Mouse (Mus musculus) E14TG2a.4 (cell line): ENCODE data around the gene Ift172.

Experiments used
- H3K27me3 ChIP-seq: 2 replicates; pipeline ENCODE4 v1.6.1; 2014; ENCODE audit warnings: low read length, control low read depth; ENCODE audit not compliant: insufficient read depth
- H3K36me3 ChIP-seq: 2 replicates; pipeline ENCODE4 v1.6.1; 2014; ENCODE audit warnings: low read length, control low read depth; ENCODE audit not compliant: insufficient read depth
- H3K4me1 ChIP-seq: replicated peaks from 2 replicates; pipeline ENCODE4 v1.6.1; 2014; ENCODE audit warnings: low read depth, low read length, control low read depth
- H3K4me3 ChIP-seq: replicated peaks from 2 replicates; pipeline ENCODE4 v1.5.1; 2014; ENCODE audit warnings: mild to moderate bottlenecking, low read length
- H3K9me3 ChIP-seq: 2 replicates; pipeline ENCODE4 v1.6.1; 2014; ENCODE audit warnings: low read length, control low read depth
- CTCF ChIP-seq: conservative IDR thresholded peaks from 2 replicates; pipeline ENCODE4 v1.5.1; 2014; ENCODE audit warnings: low read length
- NANOG ChIP-seq: IDR thresholded peaks from 2 replicates; pipeline ENCODE4 v1.6.1; 2014; ENCODE audit warnings: borderline replicate concordance, low read length, mixed read lengths
- POU5F1 ChIP-seq: IDR thresholded peaks from 2 replicates; pipeline ENCODE4 v1.6.1; 2014; ENCODE audit warnings: low read length, borderline replicate concordance

Ift172 gene

DNA sequence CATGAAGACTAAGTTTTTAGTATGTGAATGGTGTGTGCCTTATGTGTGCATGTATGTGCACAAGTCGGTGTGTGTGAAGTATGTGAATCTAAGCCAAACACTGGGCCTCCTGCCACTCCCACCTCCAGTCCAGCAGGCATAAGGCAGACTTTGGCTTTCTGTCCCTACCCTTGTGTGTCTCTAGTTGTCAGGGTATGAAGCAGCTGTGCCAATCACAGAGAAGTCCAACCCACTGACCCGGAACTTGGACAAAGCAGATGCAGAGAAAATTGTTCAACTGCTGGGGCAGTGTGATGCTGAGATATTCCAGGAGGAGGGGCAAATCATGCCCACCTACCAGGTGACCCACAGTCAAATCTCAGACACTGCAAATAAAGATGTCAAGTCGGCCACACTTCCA, 7.1 kb upstream of the Ift172 start:
- Histone ChIP-seq H3K9me3 (no peaks in the 10 kb centered on the region), H3K36me3 (peaks cover 7% of the 10 kb centered on the region), H3K4me3 (no peak overlapping the region), H3K27me3 (peaks cover 63% of the 10 kb centered on the region), H3K4me1 (peaks cover 13% of the 10 kb centered on the region)
- no peak for TF ChIP-seq NANOG
- TF ChIP-seq POU5F1, result no peak
- no peak for TF ChIP-seq CTCF

DNA sequence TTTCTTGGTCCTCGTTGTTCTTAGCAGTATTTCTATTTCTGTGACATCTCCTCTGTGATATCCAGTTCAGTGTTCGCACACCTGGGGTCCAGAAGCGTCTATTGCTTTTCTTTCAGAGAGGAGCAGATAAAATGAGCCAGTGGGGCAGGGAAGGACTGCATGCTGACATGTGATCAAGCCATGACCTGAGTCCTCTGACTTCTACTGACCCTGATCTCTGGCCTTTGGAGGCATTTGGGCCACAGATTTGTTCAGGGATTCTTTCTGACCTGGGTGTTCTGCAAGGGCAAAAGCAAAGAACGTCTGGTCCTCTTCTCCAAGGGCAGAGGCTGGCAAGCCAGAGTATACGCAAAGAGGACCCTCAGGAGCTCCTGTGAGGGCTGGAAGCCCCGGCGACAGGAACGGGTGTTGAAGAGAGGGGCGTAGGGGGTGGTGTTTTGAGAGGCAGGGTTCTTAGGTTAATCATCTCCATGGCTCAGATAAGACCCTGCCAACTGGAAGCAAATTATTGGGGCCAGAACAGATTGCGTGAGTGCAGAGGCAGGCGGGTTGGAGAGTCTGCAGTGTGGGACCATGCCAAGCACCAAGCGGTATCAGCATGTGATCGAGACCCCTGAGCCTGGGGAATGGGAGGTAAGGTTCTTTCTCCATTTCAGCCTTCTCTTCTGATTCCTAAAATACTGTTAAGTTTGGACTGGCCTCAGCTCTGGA, 6.3 kb upstream of the Ift172 start, which contains the start of gene Gckr:
Gene Gckr (plus strand): TSS at position 397 of the 711 bp plus-strand sequence.
- no peaks in the 10 kb centered on the region for H3K9me3 ChIP-seq
- TF ChIP-seq CTCF (no peak), POU5F1 (no peak)
- H3K36me3 ChIP-seq, result peaks cover 12% of the 10 kb centered on the region
- peaks cover 13% of the 10 kb centered on the region for H3K4me1 ChIP-seq
- no peak within 1 kb of the TSS for H3K4me3 ChIP-seq
- peaks cover 58% of the 10 kb centered on the region for H3K27me3 ChIP-seq

DNA sequence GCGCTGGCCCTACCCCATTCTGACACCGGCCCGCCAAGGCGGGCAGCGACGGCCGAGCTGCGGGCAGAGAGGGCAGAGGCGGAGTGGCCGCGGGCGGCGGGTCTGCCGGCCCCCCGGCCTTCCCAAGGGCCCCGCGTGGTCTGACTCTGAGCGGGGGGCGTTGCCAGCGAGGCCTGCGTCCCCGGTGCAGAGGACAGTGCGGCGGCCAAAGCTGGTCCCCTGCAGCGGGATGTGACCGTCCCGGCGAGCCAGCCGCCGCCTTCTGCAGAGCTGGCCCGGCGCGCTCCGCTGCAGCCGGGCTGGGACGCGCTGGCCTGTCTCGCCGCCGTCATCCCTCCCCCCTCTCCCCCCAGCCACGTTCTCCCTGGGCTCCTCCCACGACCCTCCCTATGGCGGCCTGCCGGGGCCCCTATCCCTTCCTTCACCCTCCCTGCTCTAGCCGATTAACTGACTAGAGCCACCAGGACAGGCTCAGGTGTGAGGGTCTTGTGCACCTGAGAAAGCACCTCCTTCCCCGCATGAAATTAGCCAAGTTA, 4.8 kb upstream of the Ift172 start, which contains the start of gene Fndc4:
Gene Fndc4 (minus strand): TSS at position 475 of the 536 bp plus-strand sequence.
- H3K4me1 ChIP-seq, result peaks cover 22% of the 10 kb centered on the region
- H3K36me3 ChIP-seq, result peaks cover 12% of the 10 kb centered on the region
- H3K4me3 ChIP-seq, result peak within 1 kb of the TSS; percentile 88
- H3K27me3 ChIP-seq, result peaks cover 51% of the 10 kb centered on the region
- TF ChIP-seq POU5F1, result no peak
- TF ChIP-seq NANOG, result no peak
- TF ChIP-seq CTCF, result no peak
- no peaks in the 10 kb centered on the region for H3K9me3 ChIP-seq

DNA sequence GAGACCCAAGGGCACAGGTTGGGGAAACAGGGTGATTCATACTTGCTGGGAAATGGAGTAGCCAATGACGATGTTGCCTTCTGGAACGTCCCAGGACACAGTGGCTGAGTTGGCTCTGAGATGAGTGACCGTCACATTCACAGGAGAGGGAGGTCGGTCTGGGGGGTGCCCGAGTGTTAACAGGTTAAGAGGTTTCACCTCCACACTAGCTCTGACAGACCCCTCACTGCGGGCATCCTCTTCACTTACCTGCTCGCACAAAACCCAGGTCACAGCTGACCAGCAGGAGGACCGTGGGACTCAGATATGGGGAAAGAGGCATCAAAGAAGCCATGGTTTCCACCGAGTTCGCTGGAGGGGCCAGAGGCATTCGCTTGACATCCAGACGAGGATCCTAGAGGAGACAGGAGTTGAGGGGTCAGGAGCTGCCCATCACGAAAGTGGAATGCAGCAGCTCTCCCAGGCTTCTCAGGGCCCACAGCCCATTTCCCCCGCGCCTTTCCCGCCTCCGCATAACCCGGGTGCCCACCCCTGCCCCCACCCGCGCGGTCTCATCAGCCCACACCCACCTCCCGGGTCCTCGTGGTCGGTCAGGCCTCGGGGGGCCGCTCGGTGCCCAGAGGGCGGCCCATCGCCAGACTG, 4.2 kb upstream of the Ift172 start:
- Histone ChIP-seq H3K36me3 (peaks cover 12% of the 10 kb centered on the region), H3K4me3 (peak overlapping the region; percentile 88), H3K27me3 (peaks cover 46% of the 10 kb centered on the region), H3K9me3 (no peaks in the 10 kb centered on the region), H3K4me1 (peaks cover 28% of the 10 kb centered on the region)
- TF ChIP-seq POU5F1 (no peak), CTCF (no peak), NANOG (no peak)

DNA sequence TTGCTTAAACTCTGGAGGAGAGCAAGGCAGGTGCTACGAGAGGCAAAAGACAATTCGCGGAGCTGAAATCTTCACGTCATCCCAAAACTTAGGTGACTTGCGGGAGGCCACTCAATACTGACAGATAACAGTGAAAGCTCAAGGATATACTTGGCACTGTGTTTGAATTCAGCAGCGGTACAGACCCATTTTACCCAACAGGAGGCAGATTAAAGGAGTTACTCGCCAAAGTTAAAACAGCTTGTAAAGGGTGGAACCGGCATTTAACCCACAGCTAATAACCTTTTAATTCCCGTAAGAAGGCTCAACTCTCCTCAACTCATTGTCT, 409 bp upstream of the Ift172 start:
- H3K4me3 ChIP-seq, result peak overlapping the region; percentile 79

DNA sequence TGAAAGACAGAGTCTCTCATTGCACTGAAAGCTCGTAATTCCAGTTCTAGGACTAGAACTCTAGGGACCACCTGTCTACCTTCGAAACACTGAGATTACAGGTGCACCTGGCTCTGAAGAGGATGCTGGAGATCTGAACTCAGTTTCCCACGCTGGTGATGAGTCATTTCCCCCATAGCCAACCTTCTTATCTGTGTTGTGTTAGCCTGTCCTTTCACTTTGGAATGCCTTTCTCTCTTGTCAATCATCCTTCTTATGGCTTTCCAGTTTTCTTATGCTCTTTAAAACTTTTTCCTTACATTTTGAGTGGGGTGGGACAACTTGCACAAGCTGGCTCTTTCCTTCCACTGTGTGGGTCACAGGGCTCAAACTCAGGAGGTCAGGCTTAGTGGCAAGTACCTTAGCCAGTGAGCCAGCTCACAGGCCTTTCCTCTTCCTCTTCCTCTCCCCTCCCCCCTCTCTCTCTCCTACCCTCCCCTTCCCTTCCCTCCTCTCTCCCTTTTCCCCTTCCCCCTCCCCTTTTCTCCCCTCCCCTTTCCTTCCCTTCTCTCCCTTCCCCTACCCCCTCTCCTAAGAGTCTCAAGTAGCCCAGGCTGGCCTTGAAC, 1.2 kb downstream of the Ift172 start:
- H3K36me3 ChIP-seq, result peaks cover 38% of the 10 kb centered on the region
- peaks cover 24% of the 10 kb centered on the region for H3K4me1 ChIP-seq
- peak overlapping the region; percentile 79; the same call in 1 of the 2 replicates for H3K4me3 ChIP-seq
- H3K9me3 ChIP-seq, result no peaks in the 10 kb centered on the region
- H3K27me3 ChIP-seq, result peaks cover 12% of the 10 kb centered on the region
- TF ChIP-seq CTCF (no peak), POU5F1 (no peak), NANOG (no peak)

More for the DNA sequence above, 409 bp upstream of the Ift172 start:
- H3K9me3 ChIP-seq, result no peaks in the 10 kb centered on the region
- peaks cover 28% of the 10 kb centered on the region for H3K27me3 ChIP-seq
- peaks cover 35% of the 10 kb centered on the region for H3K4me1 ChIP-seq
- TF ChIP-seq NANOG (no peak), POU5F1 (no peak), CTCF (no peak)
- peaks cover 22% of the 10 kb centered on the region for H3K36me3 ChIP-seq

DNA sequence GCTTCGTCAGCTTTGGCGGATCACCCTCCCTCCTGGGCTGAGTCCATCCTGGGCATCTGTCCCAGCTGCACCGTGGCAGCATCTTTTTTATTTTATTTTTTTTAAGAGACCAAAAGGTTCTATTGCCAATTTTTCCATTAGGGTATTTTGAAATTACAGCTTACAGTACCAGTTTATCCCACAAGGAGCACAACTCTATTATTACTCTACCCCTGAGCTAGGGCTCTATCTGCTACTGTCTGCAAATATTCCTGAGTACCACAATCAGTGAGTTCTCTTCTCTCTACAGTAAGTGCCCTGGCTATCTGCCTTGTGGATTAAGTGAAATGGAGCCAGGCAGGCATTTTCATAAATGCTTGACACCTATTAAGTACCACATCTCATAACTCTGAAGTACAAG, 2.3 kb downstream of the Ift172 start:
- TF ChIP-seq POU5F1 (no peak), NANOG (no peak), CTCF (no peak)
- Histone ChIP-seq H3K4me1 (peaks cover 21% of the 10 kb centered on the region), H3K4me3 (no peak overlapping the region), H3K27me3 (0 out of 2 replicates have a peak, but pooled peaks cover 1% of the 10 kb centered on the region), H3K36me3 (peaks cover 41% of the 10 kb centered on the region), H3K9me3 (no peaks in the 10 kb centered on the region)

DNA sequence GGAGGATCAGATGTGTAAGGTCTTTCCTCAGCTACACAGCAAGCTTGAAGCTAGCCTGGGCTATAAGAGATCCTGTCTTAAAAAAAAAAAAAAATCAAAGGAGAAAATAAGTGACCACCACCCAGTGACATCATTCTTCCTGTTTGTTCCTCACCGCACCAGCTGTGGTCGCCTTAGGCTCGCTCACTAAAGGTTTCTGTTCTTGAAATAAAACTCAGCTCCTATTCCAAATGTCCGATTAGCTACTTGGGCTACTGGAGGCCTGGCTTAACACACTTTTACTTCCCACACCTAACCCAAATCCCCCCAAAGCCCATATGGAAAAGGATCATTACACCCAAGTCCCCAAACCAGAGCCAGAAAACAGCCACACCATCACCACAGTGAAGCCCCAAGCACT, 2.7 kb downstream of the Ift172 start:
- Histone ChIP-seq H3K4me1 (peaks cover 21% of the 10 kb centered on the region), H3K36me3 (peaks cover 45% of the 10 kb centered on the region), H3K9me3 (no peaks in the 10 kb centered on the region), H3K4me3 (no peak overlapping the region), H3K27me3 (no peaks in the 10 kb centered on the region)
- TF ChIP-seq NANOG (no peak), CTCF (no peak), POU5F1 (no peak)
